Mouse (Mus musculus) CH12.LX (cell line): ENCODE data around the gene Mtch2. TPM values are rescaled to one million over a fixed set of nuclear protein-coding genes. Genes with fewer than 3 reads are reported as not detected.

Experiments
- DNase-seq: peaks from one replicate; pipeline ENCODE4 v3.0.0-alpha.2; 2013; ENCODE audit errors: extremely low read depth
- H3K27ac ChIP-seq: 2 replicates; pipeline ENCODE4 v1.5.1; 2012; ENCODE audit warnings: low read depth, mild to moderate bottlenecking, control low read depth, moderate library complexity; ENCODE audit not compliant: insufficient read depth
- H3K27me3 ChIP-seq: replicated peaks from 2 replicates; pipeline ENCODE3; 2012; ENCODE audit warnings: inconsistent platforms
- H3K36me3 ChIP-seq, 2 experiments: replicated peaks in 1 of 2; 2 replicates each; pipeline versions ENCODE3 to v1.6.1; 2012; ENCODE audit warnings: inconsistent platforms in 1 of 2, low read length in 1 of 2, mild to moderate bottlenecking in 1 of 2, mixed read lengths in 1 of 2, moderate library complexity in 1 of 2; ENCODE audit not compliant: control insufficient read depth in 1 of 2, insufficient read depth in 1 of 2
- H3K4me1 ChIP-seq, 2 experiments: 2 replicates each; pipeline ENCODE4 v1.6.1; 2012; ENCODE audit warnings: inconsistent platforms in 1 of 2, moderate library complexity in 1 of 2; ENCODE audit not compliant: insufficient read depth in 2 of 2, control insufficient read depth in 1 of 2
- H3K4me2 ChIP-seq: 2 replicates; pipeline ENCODE4 v1.6.1; 2012; ENCODE audit warnings: low read depth, mild to moderate bottlenecking, control low read depth; ENCODE audit not compliant: poor library complexity, insufficient read depth, severe bottlenecking
- H3K4me3 ChIP-seq, 3 experiments: fragments of 150-350 bp in 1 of 3; sonication (generic) in 1 of 3; replicated peaks in 1 of 3; 2 replicates each; pipeline versions ENCODE3 to v1.5.1; 2011 to 2012; ENCODE audit warnings: low read depth in 2 of 3, low read length in 2 of 3, mild to moderate bottlenecking in 2 of 3, moderate library complexity in 2 of 3, control low read depth in 1 of 3, improper control_type of control experiment in 1 of 3, inconsistent platforms in 1 of 3, mixed read lengths in 1 of 3; ENCODE audit not compliant: poor library complexity in 1 of 3
- H3K79me2 ChIP-seq: replicated peaks from 2 replicates; pipeline ENCODE4 v1.6.1; 2012; ENCODE audit warnings: mild to moderate bottlenecking, moderate library complexity; ENCODE audit not compliant: control insufficient read depth, poor library complexity, insufficient read depth, severe bottlenecking; ENCODE audit errors: extremely low read depth
- H3K9ac ChIP-seq: 2 replicates; pipeline ENCODE4 v1.6.1; 2012; ENCODE audit warnings: low read depth, mild to moderate bottlenecking, control low read depth, moderate library complexity; ENCODE audit not compliant: insufficient read depth
- H3K9me3 ChIP-seq: replicated peaks from 2 replicates; pipeline ENCODE3; 2012; ENCODE audit warnings: low read length, inconsistent platforms, mixed read lengths
- BHLHE40 ChIP-seq: IDR thresholded peaks from 2 replicates; pipeline ENCODE4 v1.6.1; 2011; ENCODE audit warnings: mild to moderate bottlenecking, low read depth, low read length, improper control_type of control experiment
- ELF1 ChIP-seq: IDR thresholded peaks from 2 replicates; pipeline ENCODE4 v1.6.1; 2014; ENCODE audit warnings: low read depth, mild to moderate bottlenecking, inconsistent platforms, low read length, improper control_type of control experiment
- ETS1 ChIP-seq: conservative IDR thresholded peaks from 2 replicates; pipeline ENCODE4 v1.6.1; 2012; ENCODE audit warnings: low read depth, mild to moderate bottlenecking, inconsistent platforms, low read length, improper control_type of control experiment, moderate library complexity
- HCFC1 ChIP-seq: IDR thresholded peaks from 2 replicates; pipeline ENCODE4 v1.6.1; 2012; ENCODE audit warnings: low read depth, mild to moderate bottlenecking, inconsistent platforms, low read length, improper control_type of control experiment
- IRF4 ChIP-seq: IDR thresholded peaks from 2 replicates; pipeline ENCODE4 v1.6.1; 2014; ENCODE audit warnings: low read depth, mild to moderate bottlenecking, inconsistent platforms, low read length, improper control_type of control experiment
- JUN ChIP-seq: IDR thresholded peaks from 2 replicates; pipeline ENCODE4 v1.6.1; 2011; ENCODE audit warnings: low read depth, mild to moderate bottlenecking, low read length, improper control_type of control experiment, moderate library complexity; ENCODE audit not compliant: insufficient read depth
- JUND ChIP-seq: conservative IDR thresholded peaks from 2 replicates; pipeline ENCODE4 v1.6.1; 2011; ENCODE audit warnings: low read depth, low read length, improper control_type of control experiment
- KAT2A ChIP-seq: IDR thresholded peaks from 2 replicates; pipeline ENCODE4 v1.6.1; 2012; ENCODE audit warnings: low read length, improper control_type of control experiment, inconsistent platforms; ENCODE audit not compliant: insufficient replicate concordance
- MXI1 ChIP-seq: IDR thresholded peaks from 2 replicates; pipeline ENCODE4 v1.6.1; 2011; ENCODE audit warnings: mild to moderate bottlenecking, low read depth, low read length, improper control_type of control experiment
- MYC ChIP-seq: IDR thresholded peaks from 2 replicates; pipeline ENCODE4 v1.6.1; 2011; ENCODE audit warnings: low read depth, mild to moderate bottlenecking, improper control_type of control experiment, low read length
- PAX5 ChIP-seq: IDR thresholded peaks from 2 replicates; pipeline ENCODE4 v1.6.1; 2012; ENCODE audit warnings: low read length, inconsistent platforms, mixed read lengths
- RAD21 ChIP-seq: IDR thresholded peaks from 2 replicates; pipeline ENCODE4 v1.6.1; 2011; ENCODE audit warnings: low read depth, mild to moderate bottlenecking, low read length, improper control_type of control experiment, moderate library complexity
- SMC3 ChIP-seq: IDR thresholded peaks from 2 replicates; pipeline ENCODE4 v1.6.1; 2011; ENCODE audit warnings: low read depth, low read length, improper control_type of control experiment
- USF1 ChIP-seq: IDR thresholded peaks from 2 replicates; pipeline ENCODE4 v1.6.1; 2014; ENCODE audit warnings: low read depth, mild to moderate bottlenecking, inconsistent platforms, low read length, improper control_type of control experiment
- ZMIZ1 ChIP-seq: IDR thresholded peaks from 2 replicates; pipeline ENCODE4 v1.6.1; 2012; ENCODE audit warnings: low read depth, mild to moderate bottlenecking, inconsistent platforms, low read length, improper control_type of control experiment
- dilution Hi-C: fragments of 300-500 bp; cut with MboI; formaldehyde crosslinking; loops from 2 replicates; pipeline ENCODE4 v1.14.3; 2020; ENCODE audit warnings: low sequenced_read_pairs; ENCODE audit not compliant: extremely low pct_unique_long_range_greater_than_20kb, extremely low pct_ligation_motif_present
- in situ Hi-C: fragments of 300-500 bp; cut with MboI; formaldehyde crosslinking; loops from 3 replicates; pipeline ENCODE4 v1.14.3; 2019; ENCODE audit warnings: low sequenced_read_pairs, low pct_ligation_motif_present, low pct_unique_long_range_greater_than_20kb, mixed read lengths
- polyA plus RNA-seq: library from polyadenylated mRNA; unstranded; fragments of >175 nt; gene quantifications from 2 replicates; pipeline ENCODE4 v1.2.1, GENCODE M21; 2012; ENCODE audit warnings: low read depth; ENCODE audit not compliant: insufficient read length
- total RNA-seq, 2 experiments: library from RNA; depleted of rRNA; stranded (reverse); fragments of 300-350 nt in 1 of 2; fragments of >200 nt in 1 of 2; gene quantifications; 2 replicates each; pipeline ENCODE4 v1.2.3; 2012 to 2014

Mtch2 gene
- total and polyA plus RNA-seq, 3 experiments: 70.0 to 162 (median 158) TPM

- TF ChIP-seq BHLHE40 (no peak), MXI1 (peak; percentile 16; the same call in 1 of the 2 replicates), KAT2A (no peak), USF1 (no peak), HCFC1 (no peak), ETS1 (no peak)
- peaks cover 29% of the 10 kb centered on the region for H3K79me2 ChIP-seq
- peaks cover 38 to 67% of the 10 kb centered on the region in 2 experiments for H3K36me3 ChIP-seq
- H3K9me3 ChIP-seq: no peaks in the 10 kb centered on the region
- peak overlapping the region; percentile 81 to 100 (median 95) for H3K4me3 ChIP-seq
- DNase-seq: peak; percentile 67
- H3K4me1 ChIP-seq: peaks cover 9 to 38% of the 10 kb centered on the region in 2 experiments
- no peaks in the 10 kb centered on the region for H3K27me3 ChIP-seq
- no peak overlapping the region for H3K27ac ChIP-seq
- in situ Hi-C loops: no loop called here
- dilution Hi-C loops: no loop called here
- peak overlapping the region; percentile 97 for H3K4me2 ChIP-seq
- peak overlapping the region; percentile 69 for H3K9ac ChIP-seq
Measured at GRCm38 (mm10) chr2:90904856-90905224, 57.9 kb downstream of the Mtch2 start.

GRCm38 (mm10) chr2:90906721-90907120 is 59.8 kb downstream of the Mtch2 start:
- H3K27ac ChIP-seq: no peak overlapping the region
- H3K4me1 ChIP-seq: peaks cover 9 to 40% of the 10 kb centered on the region in 2 experiments
- no peak for TF ChIP-seq MXI1
- TF ChIP-seq PAX5: no peak
- TF ChIP-seq IRF4: no peak
- no peak for TF ChIP-seq SMC3
- no peak for TF ChIP-seq HCFC1
- TF ChIP-seq JUND: no peak
- TF ChIP-seq JUN: no peak
- no peak for TF ChIP-seq RAD21
- dilution Hi-C loops: no loop called here
- no peaks in the 10 kb centered on the region for H3K9me3 ChIP-seq
- no peak overlapping the region for H3K4me3 ChIP-seq
- H3K9ac ChIP-seq: no peak overlapping the region
- H3K27me3 ChIP-seq: no peaks in the 10 kb centered on the region
- peaks cover 49 to 72% of the 10 kb centered on the region in 2 experiments for H3K36me3 ChIP-seq
- no peak overlapping the region for H3K4me2 ChIP-seq
- in situ Hi-C loops: no loop called here
- H3K79me2 ChIP-seq: peaks cover 32% of the 10 kb centered on the region
- no peak for DNase-seq

- Histone ChIP-seq H3K27ac (no peak overlapping the region), H3K79me2 (peaks cover 22% of the 10 kb centered on the region), H3K9me3 (no peaks in the 10 kb centered on the region), H3K9ac (no peak overlapping the region)
- dilution Hi-C loops: no loop called here
- TF ChIP-seq ELF1: no peak
- no peak for TF ChIP-seq ZMIZ1
- no peak for TF ChIP-seq MYC
- TF ChIP-seq BHLHE40: no peak
- TF ChIP-seq ETS1: no peak
- TF ChIP-seq, all 38 proteins: peak for 0
- Histone ChIP-seq H3K4me1 (peaks cover 3 to 31% of the 10 kb centered on the region in 2 experiments), H3K27me3 (no peaks in the 10 kb centered on the region), H3K4me2 (no peak overlapping the region), H3K4me3 (no peak overlapping the region), H3K36me3 (peaks cover 49 to 85% of the 10 kb centered on the region in 2 experiments)
- in situ Hi-C loops: no loop called here
- DNase-seq: no peak
Measured at GRCm38 (mm10) chr2:90910861-90911260, 63.9 kb downstream of the Mtch2 start.
